Mouse (Mus musculus) embryonic facial prominence, embryonic 10.5 days (tissue): Measurements from ENCODE around the gene Slc16a11. TPM values are rescaled to one million over a fixed set of nuclear protein-coding genes. Genes with fewer than 3 reads are reported as not detected.
A peak's percentile ranks its signal among the peaks of the same experiment; 100 is the strongest.

Experiments
- DNase-seq: peaks from one replicate; pipeline ENCODE4 v3.0.0-alpha.2; 2017; ENCODE audit warnings: low spot score
- H3K27ac ChIP-seq: fragments of 300-500 bp; sonication (generic); replicated peaks from 2 replicates; pipeline ENCODE4 v1.5.1; 2016; ENCODE audit warnings: mild to moderate bottlenecking
- H3K27me3 ChIP-seq: fragments of 300-500 bp; sonication (generic); replicated peaks from 2 replicates; pipeline ENCODE4 v1.6.1; 2016; ENCODE audit warnings: low read depth, mild to moderate bottlenecking; ENCODE audit not compliant: poor library complexity, severe bottlenecking
- H3K36me3 ChIP-seq: fragments of 300-500 bp; sonication (generic); replicated peaks from 2 replicates; pipeline ENCODE4 v1.6.1; 2016; ENCODE audit warnings: mild to moderate bottlenecking, moderate library complexity
- H3K4me1 ChIP-seq: fragments of 300-500 bp; sonication (generic); 2 replicates; pipeline ENCODE4 v1.6.1; 2016
- H3K4me3 ChIP-seq: fragments of 300-500 bp; sonication (generic); 2 replicates; pipeline ENCODE4 v1.5.1; 2016; ENCODE audit warnings: mild to moderate bottlenecking, moderate library complexity
- H3K9me3 ChIP-seq: fragments of 300-500 bp; sonication (generic); 2 replicates; pipeline ENCODE4 v1.6.1; 2016; ENCODE audit warnings: mild to moderate bottlenecking
- WGBS: fragments of 180-500 bp; shearing (Covaris S2); methylation state at CpG from one replicate; pipeline ENCODE4 v1.1.7; 2016; 5-methylcytosine and 5-hydroxymethylcytosine counted together
- microRNA counts: library from miRNA; unstranded; fragments of <30 nt; microRNA quantifications from one replicate; lab custom pipeline; 2017
- microRNA-seq: library from miRNA; unstranded; fragments of <30 nt; microRNA quantifications from one replicate; pipeline ENCODE4, GENCODE M21; 2017
- polyA plus RNA-seq: library from polyadenylated mRNA; unstranded; fragments of >200 nt; fragmentation: Nextera tagmentation; extraction: Ambion mirVana; gene quantifications from 2 replicates; pipeline ENCODE4 v1.2.1, GENCODE M21; 2016

The Slc16a11 gene
- polyA plus RNA-seq, 1 experiment from 2014 or later, result 0.72 TPM

DNA sequence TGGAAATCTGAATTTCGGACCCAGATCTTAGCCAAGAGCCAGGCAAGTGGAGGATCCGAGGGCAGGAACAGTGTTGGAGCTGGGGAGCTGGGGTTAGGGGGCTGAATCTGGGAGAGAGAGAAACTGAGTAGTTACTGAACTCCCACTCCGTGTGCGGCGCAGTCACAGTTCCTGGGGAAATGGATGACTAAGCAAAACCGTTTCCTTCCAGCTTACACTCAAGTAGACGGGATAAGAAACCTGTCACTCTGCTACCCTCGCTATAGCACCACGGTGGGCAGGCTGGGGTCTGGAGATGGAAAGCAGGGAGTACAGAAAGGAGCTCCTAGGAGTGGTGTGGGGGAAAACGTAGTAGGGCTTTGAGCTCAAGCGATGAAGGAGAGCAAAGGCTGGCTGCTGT lies 37.6 kb downstream of the Slc16a11 start:
- no peak overlapping the region for H3K4me3 ChIP-seq
- no peak for DNase-seq
- H3K4me1 ChIP-seq, result peaks cover 14% of the 10 kb centered on the region
- H3K27me3 ChIP-seq, result peaks cover 53% of the 10 kb centered on the region
- no peaks in the 10 kb centered on the region for H3K36me3 ChIP-seq
- 77% methylated on average over 11 of the region's 11 CpGs for WGBS
- H3K9me3 ChIP-seq, result no peaks in the 10 kb centered on the region
- H3K27ac ChIP-seq, result no peak overlapping the region

DNA sequence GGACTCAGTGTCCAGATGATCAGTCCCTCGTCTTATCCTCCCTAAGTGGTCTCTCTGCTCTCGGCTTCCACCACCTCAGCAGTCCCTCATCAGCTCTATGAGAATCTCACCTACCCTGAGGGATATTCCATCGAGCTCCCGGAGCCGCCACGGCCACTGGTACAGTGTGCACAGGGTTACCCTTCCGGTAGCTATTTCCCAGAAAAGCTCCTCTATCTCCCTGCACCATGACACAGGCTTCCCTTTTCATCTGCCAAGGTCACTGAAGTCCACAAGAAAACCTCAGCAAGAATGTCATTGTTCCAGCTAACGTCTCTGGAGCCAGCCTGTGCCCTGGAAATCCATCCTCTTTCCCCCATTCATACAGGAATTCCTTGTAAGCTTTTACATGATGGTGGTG lies 39.3 kb downstream of the Slc16a11 start:
- no peaks in the 10 kb centered on the region for H3K36me3 ChIP-seq
- H3K27ac ChIP-seq, result no peak overlapping the region
- H3K4me3 ChIP-seq, result no peak overlapping the region
- 80% methylated on average over 8 of the region's 8 CpGs for WGBS
- DNase-seq, result no peak
- no peaks in the 10 kb centered on the region for H3K9me3 ChIP-seq
- peaks cover 19% of the 10 kb centered on the region for H3K4me1 ChIP-seq
- peaks cover 61% of the 10 kb centered on the region for H3K27me3 ChIP-seq

DNA sequence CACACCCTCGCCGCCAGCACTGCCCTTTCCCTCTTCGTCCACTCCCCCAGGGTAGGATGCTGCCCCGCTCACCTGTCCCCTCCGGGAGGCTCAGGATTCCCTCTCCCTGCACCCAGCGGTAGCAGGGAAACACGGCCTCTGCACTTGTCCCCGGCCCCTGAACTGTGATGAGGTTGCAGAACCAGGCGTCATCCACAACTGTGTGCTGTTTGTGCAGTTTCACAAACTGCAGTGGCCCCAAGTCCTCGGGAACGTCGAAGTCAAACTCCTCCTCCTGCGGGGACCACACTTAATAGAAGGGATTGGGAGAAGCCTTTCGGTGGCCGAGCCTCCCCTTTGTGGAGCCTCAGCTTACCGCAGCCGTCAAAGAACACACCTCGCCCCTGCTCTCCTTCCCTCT lies 41.8 kb downstream of the Slc16a11 start:
- Histone ChIP-seq H3K27ac (no peak overlapping the region; the same call in 1 of the 2 replicates), H3K4me1 (peaks cover 19% of the 10 kb centered on the region), H3K27me3 (peaks cover 61% of the 10 kb centered on the region), H3K36me3 (no peaks in the 10 kb centered on the region), H3K9me3 (no peaks in the 10 kb centered on the region), H3K4me3 (peak overlapping the region; percentile 54)
- WGBS, result 3% methylated on average over 18 of the region's 18 CpGs
- peak; percentile 23 for DNase-seq

DNA sequence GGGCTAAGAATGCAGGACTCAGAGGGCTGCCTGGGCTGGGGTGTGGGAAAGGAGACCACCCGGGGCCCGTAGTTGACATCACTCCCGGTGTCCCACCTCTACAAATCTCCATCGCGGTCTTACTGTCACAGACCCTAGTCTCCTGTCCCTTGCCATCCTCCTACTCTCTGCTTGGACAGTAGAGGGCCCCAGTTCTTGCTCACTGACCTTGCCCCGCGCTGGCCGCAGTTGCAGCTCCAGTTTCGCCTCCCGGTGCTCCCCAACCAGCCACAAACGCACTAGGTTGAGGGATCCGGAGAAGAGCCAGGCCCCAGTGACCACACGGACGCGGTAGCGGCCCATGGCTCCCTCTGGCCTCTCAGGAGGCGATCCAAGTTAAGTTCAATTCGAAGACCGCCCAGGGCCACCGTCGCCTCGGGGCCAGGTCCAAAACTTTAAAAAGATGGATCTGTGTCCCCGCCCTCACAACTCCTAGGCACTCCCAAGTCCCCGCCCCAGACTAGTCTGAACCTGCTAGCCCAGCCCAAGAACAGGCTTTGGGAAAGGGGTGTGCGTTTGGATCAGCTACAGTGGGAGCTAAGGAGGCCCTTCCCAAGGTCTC lies 42.5 kb downstream of the Slc16a11 start, which contains the start of gene Alox12:
Gene Alox12 (minus strand): TSS at position 423 of the 601 bp plus-strand sequence.
- H3K27me3 ChIP-seq, result peaks cover 61% of the 10 kb centered on the region
- peak; percentile 65 for DNase-seq
- H3K36me3 ChIP-seq, result no peaks in the 10 kb centered on the region
- H3K27ac ChIP-seq, result peak within 1 kb of the TSS; percentile 55; the same call in 1 of the 2 replicates
- under 1% methylated on average over 25 of the region's 25 CpGs for WGBS
- H3K4me3 ChIP-seq, result peak within 1 kb of the TSS; percentile 54
- peaks cover 19% of the 10 kb centered on the region for H3K4me1 ChIP-seq
- H3K9me3 ChIP-seq, result no peaks in the 10 kb centered on the region

DNA sequence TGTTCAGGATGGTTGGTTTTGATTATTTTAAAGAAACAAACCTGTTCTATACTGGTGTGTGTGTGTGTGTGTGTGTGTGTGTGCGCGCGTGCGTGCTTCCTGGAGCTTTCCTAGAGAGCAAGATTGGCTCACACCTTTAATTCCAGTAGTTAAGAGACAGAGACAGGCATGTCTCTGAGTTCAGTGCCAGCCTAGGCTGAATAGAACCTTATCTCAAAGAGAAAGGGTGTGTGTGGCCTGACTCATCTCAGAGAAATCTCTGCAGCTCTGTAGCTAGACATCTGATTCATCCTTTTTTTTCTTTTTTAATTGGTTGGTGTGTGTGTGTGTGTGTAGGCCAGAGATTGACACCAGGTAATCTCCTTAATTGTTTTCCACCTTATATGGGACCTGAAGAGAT lies 46.5 kb downstream of the Slc16a11 start:
- Histone ChIP-seq H3K36me3 (no peaks in the 10 kb centered on the region), H3K4me1 (peaks cover 16% of the 10 kb centered on the region), H3K4me3 (no peak overlapping the region), H3K27me3 (peaks cover 26% of the 10 kb centered on the region), H3K27ac (no peak overlapping the region), H3K9me3 (no peaks in the 10 kb centered on the region)
- 96% methylated on average over 4 of the region's 4 CpGs for WGBS
- no peak for DNase-seq

DNA sequence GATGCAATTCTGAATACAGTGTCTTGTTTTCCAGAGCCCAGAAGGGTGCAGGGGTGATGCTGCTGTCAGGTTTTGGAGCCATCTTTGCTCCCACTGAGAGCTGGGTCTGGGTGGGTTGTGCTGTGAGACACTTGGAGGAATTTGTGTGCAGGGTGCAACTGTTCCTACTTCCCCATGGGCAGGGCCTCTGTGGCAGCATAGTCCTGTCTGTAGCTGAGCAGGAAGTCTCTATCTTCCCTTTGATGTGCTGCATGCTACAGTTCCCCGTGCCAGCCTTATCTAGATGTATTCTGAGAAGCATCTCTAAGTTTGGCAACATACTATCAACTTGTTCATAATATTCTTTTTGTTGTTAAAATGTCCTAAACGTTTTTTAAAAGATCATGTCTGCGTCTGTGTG lies 52.7 kb downstream of the Slc16a11 start:
- no peak overlapping the region for H3K4me3 ChIP-seq
- H3K27me3 ChIP-seq, result no peaks in the 10 kb centered on the region
- no peaks in the 10 kb centered on the region for H3K9me3 ChIP-seq
- no peaks in the 10 kb centered on the region for H3K4me1 ChIP-seq
- H3K27ac ChIP-seq, result no peak overlapping the region
- no peaks in the 10 kb centered on the region for H3K36me3 ChIP-seq
- 67% methylated on average over 3 of the region's 3 CpGs for WGBS
- no peak for DNase-seq

DNA sequence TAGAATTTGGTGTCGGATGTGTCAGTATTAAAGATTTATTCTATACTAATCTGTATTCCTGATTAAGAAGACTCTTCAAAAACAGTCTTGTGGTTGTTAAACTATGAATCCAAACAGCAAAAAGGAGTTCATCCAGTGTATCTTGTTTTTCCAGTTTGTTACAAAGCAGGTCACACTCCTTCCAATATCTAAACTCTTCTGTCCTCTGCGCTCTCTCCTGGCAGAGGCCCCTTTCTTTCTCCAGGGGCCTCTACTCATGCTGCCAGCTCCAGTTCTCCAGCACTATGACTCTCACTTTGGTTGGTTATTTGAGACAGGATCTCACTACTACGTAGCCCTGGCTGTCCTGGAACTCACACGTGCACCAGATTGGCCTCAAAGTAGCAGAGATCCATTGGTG lies 53.3 kb downstream of the Slc16a11 start:
- H3K4me1 ChIP-seq, result no peaks in the 10 kb centered on the region
- H3K9me3 ChIP-seq, result no peaks in the 10 kb centered on the region
- no peaks in the 10 kb centered on the region for H3K36me3 ChIP-seq
- DNase-seq, result no peak
- WGBS, result 78% methylated on average over 4 of the region's 4 CpGs
- H3K27ac ChIP-seq, result no peak overlapping the region
- no peak overlapping the region for H3K4me3 ChIP-seq
- H3K27me3 ChIP-seq, result no peaks in the 10 kb centered on the region

MicroRNAs encoded within 50 kb of the gene (microRNA counts, 519-probe panel; counts per million panel counts)
- 188 counts per million, percentile 57 among the panel's probes with 10 or more counts for microRNA mmu-miR-195 (lab: Ali Mortazavi, UCI)
- microRNA mmu-miR-497 (lab: Ali Mortazavi, UCI), result 188 counts per million, percentile 57 among the panel's probes with 10 or more counts

Small RNA genes lying within 50 kb of the gene (microRNA-seq; reads per million reads assigned to microRNA genes)
- gene Mir195a, result 376 reads per million, percentile 65 among the genes with 10 or more reads in this experiment
- not detected for gene Mir497
- gene Mir497b, result not detected

Other genes starting within 250 kb of the Slc16a11 start
- gene Cldn7, start 248.0 kb upstream of the Slc16a11 start, polyA plus RNA-seq, result 56.3 and 56.4 TPM in 2 replicates
- gene Ctdnep1, start 231.6 kb upstream of the Slc16a11 start, polyA plus RNA-seq, result 23.9 and 25.3 TPM in 2 replicates
- 157 and 161 TPM in 2 replicates for gene Elp5, start 230.2 kb upstream of the Slc16a11 start, polyA plus RNA-seq
- 317 and 331 TPM in 2 replicates for gene Gabarap, start 221.6 kb upstream of the Slc16a11 start, polyA plus RNA-seq
- gene Phf23, start 217.0 kb upstream of the Slc16a11 start, polyA plus RNA-seq, result 96.5 and 98.3 TPM in 2 replicates
- gene Dvl2, start 212.2 kb upstream of the Slc16a11 start, polyA plus RNA-seq, result 59.0 and 59.8 TPM in 2 replicates
- 42.2 and 46.3 TPM in 2 replicates for gene Acadvl, start 197.3 kb upstream of the Slc16a11 start, polyA plus RNA-seq
- gene Dlg4, start 195.8 kb upstream of the Slc16a11 start, polyA plus RNA-seq, result 12.6 and 13.2 TPM in 2 replicates
- gene Asgr1, start 158.7 kb upstream of the Slc16a11 start, polyA plus RNA-seq, result 0.55 and 0.70 TPM in 2 replicates
- not detected in 2 replicates for gene Asgr2, start 120.1 kb upstream of the Slc16a11 start, polyA plus RNA-seq
- gene Mgl2, start 82.4 kb upstream of the Slc16a11 start, polyA plus RNA-seq, result 0.14 TPM in 1 of 2 replicates, not detected in the other
- 0.26 TPM in 1 of 2 replicates, not detected in the other for gene Clec10a, start 56.6 kb upstream of the Slc16a11 start, polyA plus RNA-seq
- gene Slc16a13, start 8.3 kb downstream of the Slc16a11 start, polyA plus RNA-seq, result 11.6 and 11.7 TPM in 2 replicates
- 5.0 and 7.2 TPM in 2 replicates for gene Bcl6b, start 17.0 kb downstream of the Slc16a11 start, polyA plus RNA-seq
- gene 0610010K14Rik, start 25.2 kb downstream of the Slc16a11 start, polyA plus RNA-seq, result 210 and 215 TPM in 2 replicates
- 7.9 and 10.7 TPM in 2 replicates for gene Gm21988, start 27.1 kb downstream of the Slc16a11 start, polyA plus RNA-seq
- 96.4 and 106 TPM in 2 replicates for gene Rnasek, start 27.1 kb downstream of the Slc16a11 start, polyA plus RNA-seq
- 2.7 and 3.9 TPM in 2 replicates for gene Alox12, start 42.6 kb downstream of the Slc16a11 start, polyA plus RNA-seq
- gene Alox12e, start 109.9 kb downstream of the Slc16a11 start, polyA plus RNA-seq, result not detected in 2 replicates
- gene Alox15, start 139.3 kb downstream of the Slc16a11 start, polyA plus RNA-seq, result 0.11 and 0.29 TPM in 2 replicates
- gene Pelp1, start 197.3 kb downstream of the Slc16a11 start, polyA plus RNA-seq, result 60.7 and 62.0 TPM in 2 replicates
- gene Arrb2, start 219.9 kb downstream of the Slc16a11 start, polyA plus RNA-seq, result 28.4 and 29.4 TPM in 2 replicates
- 44.1 TPM in 2 replicates for gene Med11, start 239.2 kb downstream of the Slc16a11 start, polyA plus RNA-seq
- gene Zmynd15, start 246.7 kb downstream of the Slc16a11 start, polyA plus RNA-seq, result 0.16 and 0.45 TPM in 2 replicates
- 0.39 and 0.65 TPM in 2 replicates for gene Cxcl16, start 247.2 kb downstream of the Slc16a11 start, polyA plus RNA-seq